ENCODE assay signal across 22 mouse cellular contexts in the genomic region with DNA sequence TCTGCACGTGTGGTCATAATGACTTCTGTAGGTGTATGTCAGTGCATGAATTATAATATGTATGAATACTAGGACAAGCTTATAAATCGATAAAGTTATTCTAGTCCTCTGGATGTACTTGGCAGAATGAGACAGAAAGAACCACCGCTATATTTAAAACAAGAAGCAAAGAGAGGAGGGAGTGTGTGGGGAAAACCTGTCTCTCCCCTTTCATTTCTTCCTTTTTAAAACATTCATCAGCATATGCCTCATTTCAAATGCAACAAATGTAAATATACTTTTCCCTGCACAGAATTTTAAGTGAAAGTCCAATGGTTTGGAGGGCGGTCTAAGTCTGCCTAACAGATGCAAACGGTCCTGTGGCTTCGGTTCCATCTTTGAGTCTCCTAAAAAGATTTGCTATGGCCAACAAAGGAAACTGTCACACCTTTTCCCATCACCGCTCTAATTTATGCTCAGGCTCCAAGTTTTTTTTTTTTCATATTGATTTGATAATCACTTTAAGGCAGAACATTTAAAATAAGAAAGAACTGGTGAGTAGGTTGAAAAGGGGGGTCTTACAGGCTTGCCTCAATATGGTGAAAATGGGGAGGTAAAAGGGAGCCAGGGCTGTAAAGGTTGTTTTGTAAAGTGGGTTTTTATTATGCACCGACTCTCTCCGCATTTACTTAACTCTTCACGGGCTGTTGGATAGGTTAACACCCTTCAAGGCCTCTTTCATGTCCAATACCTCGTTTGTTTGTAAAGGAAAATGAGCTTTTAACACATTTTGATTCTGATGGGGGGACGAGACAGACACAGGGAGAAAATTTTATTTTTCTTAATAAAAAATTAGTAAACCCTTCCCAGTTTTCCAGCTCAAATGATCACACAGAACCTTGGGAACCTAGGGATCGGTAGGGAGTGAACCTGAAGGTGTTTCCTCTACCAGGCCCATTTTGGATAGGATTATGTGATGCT. TPM values are rescaled to one million over a fixed set of nuclear protein-coding genes. Genes with fewer than 3 reads are reported as not detected.
DNase-seq lines count a peak whose midpoint lies in the region; ATAC-seq and TF ChIP-seq lines count a peak whose summit lies in the region.
"Had no signal": no experiment of that assay in that cellular context is flagged by ENCODE, and none has a peak within 500 bp of the region (broad histone marks: within the 10 kb centered on the region; RNA-seq: fewer than 3 reads in every experiment).

No protein-coding gene starts in this region.

- H3K27me3 ChIP-seq in forebrain, embryonic 16.5 days (replicated peaks; ENCODE audit: control insufficient read depth, insufficient read depth, low read length), result peaks cover 76% of the 10 kb centered on the region
- peaks cover 86% of the 10 kb centered on the region for H3K27me3 ChIP-seq in forebrain, postnatal 0 days (ENCODE audit: insufficient read depth, low read length)
- H3K27me3 ChIP-seq in midbrain, embryonic 11.5 days (ENCODE audit: control insufficient read depth, insufficient read depth, low read length), result peaks cover 92% of the 10 kb centered on the region
- H3K27me3 ChIP-seq in midbrain, embryonic 15.5 days (replicated peaks), result peaks cover 56% of the 10 kb centered on the region

- no peak for TF ChIP-seq CTCF in forebrain, postnatal 0 days (IDR thresholded peaks at IDR 0.05; ENCODE audit: low read depth)

- H3K27ac ChIP-seq in forebrain, embryonic 16.5 days (ENCODE audit: low read length), result peak overlapping the region; percentile 38
- H3K27ac ChIP-seq in forebrain, postnatal 0 days (ENCODE audit: low read depth, low read length), result no peak overlapping the region
- peak overlapping the region; percentile 16; the same call in 1 of the 2 replicates for H3K27ac ChIP-seq in midbrain, embryonic 11.5 days (ENCODE audit: low read depth, low read length)
- peak overlapping the region; percentile 85 for H3K27ac ChIP-seq in midbrain, embryonic 15.5 days
- H3K27ac ChIP-seq: embryonic facial prominence, embryonic 13.5 days; gastrocnemius, adult 2 months; heart, embryonic 13.5 days; hindbrain, embryonic 15.5 days had no signal

- peak; percentile 29; the same call in 1 of the 2 replicates for ATAC-seq in forebrain, embryonic 16.5 days
- no peak for ATAC-seq in forebrain, postnatal 0 days
- peak; percentile 72 for ATAC-seq in midbrain, embryonic 11.5 days (ENCODE audit: low FRiP score)
- ATAC-seq in midbrain, embryonic 15.5 days (replicated peaks), result no peak

- H3K4me3 ChIP-seq in forebrain, embryonic 16.5 days (replicated peaks; ENCODE audit: low read length), result no peak overlapping the region
- no peak overlapping the region for H3K4me3 ChIP-seq in forebrain, postnatal 0 days (ENCODE audit: low read depth, low read length)
- no peak overlapping the region; the same call in 1 of the 2 replicates for H3K4me3 ChIP-seq in midbrain, embryonic 11.5 days (ENCODE audit: low read depth, low read length)
- H3K4me3 ChIP-seq in midbrain, embryonic 15.5 days, result peak overlapping the region; percentile 39
- H3K4me3 ChIP-seq: embryonic facial prominence, embryonic 13.5 days; gastrocnemius, adult 2 months; heart, embryonic 13.5 days; hindbrain, embryonic 15.5 days had no signal

- no peak overlapping the region for H3K9ac ChIP-seq in forebrain, embryonic 16.5 days (replicated peaks; ENCODE audit: low read depth, low read length)
- no peak overlapping the region for H3K9ac ChIP-seq in forebrain, postnatal 0 days
- H3K9ac ChIP-seq in midbrain, embryonic 11.5 days (ENCODE audit: low read length), result peak overlapping the region; percentile 18; the same call in 1 of the 2 replicates
- peak overlapping the region; percentile 31 for H3K9ac ChIP-seq in midbrain, embryonic 15.5 days
- H3K9ac ChIP-seq: embryonic facial prominence, embryonic 13.5 days; heart, embryonic 13.5 days; hindbrain, embryonic 15.5 days had no signal

- no peaks in the 10 kb centered on the region for H3K9me3 ChIP-seq in forebrain, embryonic 16.5 days (ENCODE audit: control insufficient read depth, low read length)
- no peaks in the 10 kb centered on the region for H3K9me3 ChIP-seq in forebrain, postnatal 0 days (ENCODE audit: low read length)
- H3K9me3 ChIP-seq in midbrain, embryonic 11.5 days (ENCODE audit: control insufficient read depth, low read length), result no peaks in the 10 kb centered on the region
- H3K9me3 ChIP-seq in midbrain, embryonic 15.5 days, result no peaks in the 10 kb centered on the region
- H3K9me3 ChIP-seq: embryonic facial prominence, embryonic 13.5 days; heart, embryonic 13.5 days; hindbrain, embryonic 15.5 days had no signal

- WGBS in forebrain, embryonic 16.5 days, result under 1% methylated on average over 13 of the region's 13 CpGs
- WGBS in forebrain, postnatal 0 days, result 1% methylated on average over 13 of the region's 13 CpGs
- 1% methylated on average over 13 of the region's 13 CpGs for WGBS in midbrain, embryonic 11.5 days
- 2% methylated on average over 13 of the region's 13 CpGs for WGBS in midbrain, embryonic 15.5 days

- DNase-seq in forebrain, postnatal 0 days, result no peak
- peak; percentile 92 for DNase-seq in midbrain, embryonic 11.5 days (ENCODE audit: low spot score, missing footprints)
- DNase-seq in ovary, postnatal 14 days (ENCODE audit: low spot score), result no peak
- no peak for DNase-seq in thymus, postnatal 25 days
- no peak for DNase-seq in kidney, postnatal 25 days
- DNase-seq: adrenal gland, adult 8-10 months; adrenal gland, postnatal 36 days; cerebellum, adult 11 months; cerebellum, adult 8-10 months; cerebellum, postnatal 14 days; gastrocnemius, adult 2 months; gastrocnemius, postnatal 25 days; heart, postnatal 36 days had no signal

- H3K4me2 ChIP-seq in forebrain, embryonic 16.5 days (ENCODE audit: low read length), result no peak overlapping the region
- H3K4me2 ChIP-seq in forebrain, postnatal 0 days (ENCODE audit: low read depth), result no peak overlapping the region
- peak overlapping the region; percentile 16; the same call in 1 of the 2 replicates for H3K4me2 ChIP-seq in midbrain, embryonic 11.5 days
- H3K4me2 ChIP-seq in midbrain, embryonic 15.5 days, result peak overlapping the region; percentile 42
- H3K4me2 ChIP-seq: embryonic facial prominence, embryonic 13.5 days; heart, embryonic 13.5 days; hindbrain, embryonic 15.5 days had no signal

- no peaks in the 10 kb centered on the region for H3K4me1 ChIP-seq in forebrain, embryonic 16.5 days (replicated peaks; ENCODE audit: control insufficient read depth, insufficient read depth, low read length)
- no peaks in the 10 kb centered on the region for H3K4me1 ChIP-seq in forebrain, postnatal 0 days (ENCODE audit: insufficient read depth)
- H3K4me1 ChIP-seq in midbrain, embryonic 11.5 days (ENCODE audit: control insufficient read depth, insufficient read depth, low read length), result peaks cover 4% of the 10 kb centered on the region; the same call in 1 of the 2 replicates
- no peaks in the 10 kb centered on the region for H3K4me1 ChIP-seq in midbrain, embryonic 15.5 days
- H3K4me1 ChIP-seq: embryonic facial prominence, embryonic 13.5 days; heart, embryonic 13.5 days; hindbrain, embryonic 15.5 days had no signal

- no peaks in the 10 kb centered on the region for H3K36me3 ChIP-seq in forebrain, embryonic 16.5 days (ENCODE audit: control insufficient read depth, insufficient read depth)
- no peaks in the 10 kb centered on the region for H3K36me3 ChIP-seq in forebrain, postnatal 0 days (ENCODE audit: insufficient read depth)
- no peaks in the 10 kb centered on the region for H3K36me3 ChIP-seq in midbrain, embryonic 11.5 days (ENCODE audit: control insufficient read depth, insufficient read depth, low read length)
- H3K36me3 ChIP-seq in midbrain, embryonic 15.5 days (replicated peaks), result no peaks in the 10 kb centered on the region
- H3K36me3 ChIP-seq: embryonic facial prominence, embryonic 13.5 days; G1E; heart, embryonic 13.5 days; hindbrain, embryonic 15.5 days had no signal

RNA-seq across cellular contexts. Expression of a gene that starts 4.3 kb away (rescaled TPM):
- 7.1 and 11.1 TPM in 2 replicates for polyA plus RNA-seq in forebrain, embryonic 16.5 days (2015; fragmentation: Nextera tagmentation; extraction: Ambion mirVana)
- total RNA-seq in forebrain, postnatal 0 days (2014; rRNA removed), result 8.2 and 9.4 TPM in 2 replicates
- 6.5 and 7.1 TPM in 2 replicates for polyA plus RNA-seq in forebrain, postnatal 0 days (2015; fragmentation: Nextera tagmentation; extraction: Ambion mirVana)
- 20.1 and 28.1 TPM in 2 replicates for polyA plus RNA-seq in midbrain, embryonic 11.5 days (2014; fragmentation: Nextera tagmentation; extraction: Ambion mirVana)
- polyA plus RNA-seq in midbrain, embryonic 15.5 days (2015; fragmentation: Nextera tagmentation; extraction: Ambion mirVana), result 60.1 and 80.2 TPM in 2 replicates
- total RNA-seq: adrenal gland, adult 8-10 months; adrenal gland, postnatal 36 days; common myeloid progenitor, adult 5-6 weeks; gastrocnemius, adult 2 months; gastrocnemius, postnatal 25 days; granulocyte monocyte progenitor cell, adult 5-6 weeks; heart, postnatal 36 days had no signal
- polyA plus RNA-seq: embryonic facial prominence, embryonic 13.5 days; G1E; heart, embryonic 13.5 days; heart, postnatal 0 days had no signal

Comparison
In these comparisons a context has a peak if more than half of its experiments do, and no peak if none do; other contexts are left out.
1. ATAC-seq: peak in forebrain, embryonic 16.5 days (single experiment) and midbrain, embryonic 11.5 days (single experiment); none in forebrain, postnatal 0 days (single experiment) and midbrain, embryonic 15.5 days (single experiment).
2. H3K4me2 ChIP-seq: peak in midbrain, embryonic 11.5 days (single experiment) and midbrain, embryonic 15.5 days (single experiment); none in forebrain, embryonic 16.5 days (single experiment) and forebrain, postnatal 0 days (single experiment).
3. H3K9ac ChIP-seq: peak in midbrain, embryonic 11.5 days (single experiment) and midbrain, embryonic 15.5 days (single experiment); none in forebrain, embryonic 16.5 days (single experiment) and forebrain, postnatal 0 days (single experiment).